Mouse (Mus musculus): Measurements from ENCODE around the gene Erv3. TPM values are rescaled to one million over a fixed set of nuclear protein-coding genes. Genes with fewer than 3 reads are reported as not detected.

Erv3 gene
- polyA plus RNA-seq, 1 experiment: not detected

Other genes with a start within 250 kb of the Erv3 start
- 105 and 119 TPM in 2 replicates for gene Prnp, start 50.2 kb upstream of the Erv3 start, polyA plus RNA-seq (2012; ENCODE audit: insufficient read depth, insufficient read length, missing spikeins)
- gene Prn, start 50.2 kb upstream of the Erv3 start, polyA plus RNA-seq (2012; ENCODE audit: insufficient read depth, insufficient read length, missing spikeins): not detected in 2 replicates
- gene Prnd, start 91.1 kb upstream of the Erv3 start, polyA plus RNA-seq (2012; ENCODE audit: insufficient read depth, insufficient read length, missing spikeins): 0.58 and 0.71 TPM in 2 replicates
- 7.8 and 18.5 TPM in 2 replicates for gene Rassf2, start 170.5 kb upstream of the Erv3 start, polyA plus RNA-seq (2012; ENCODE audit: insufficient read depth, insufficient read length, missing spikeins)